Mouse (Mus musculus): Measurements from ENCODE around the gene Pex14. TPM values are rescaled to one million over a fixed set of nuclear protein-coding genes. Genes with fewer than 3 reads are reported as not detected.

The Pex14 gene
- polyA plus RNA-seq, 1 experiment from 2014 or later = 46.8 TPM

DNA sequence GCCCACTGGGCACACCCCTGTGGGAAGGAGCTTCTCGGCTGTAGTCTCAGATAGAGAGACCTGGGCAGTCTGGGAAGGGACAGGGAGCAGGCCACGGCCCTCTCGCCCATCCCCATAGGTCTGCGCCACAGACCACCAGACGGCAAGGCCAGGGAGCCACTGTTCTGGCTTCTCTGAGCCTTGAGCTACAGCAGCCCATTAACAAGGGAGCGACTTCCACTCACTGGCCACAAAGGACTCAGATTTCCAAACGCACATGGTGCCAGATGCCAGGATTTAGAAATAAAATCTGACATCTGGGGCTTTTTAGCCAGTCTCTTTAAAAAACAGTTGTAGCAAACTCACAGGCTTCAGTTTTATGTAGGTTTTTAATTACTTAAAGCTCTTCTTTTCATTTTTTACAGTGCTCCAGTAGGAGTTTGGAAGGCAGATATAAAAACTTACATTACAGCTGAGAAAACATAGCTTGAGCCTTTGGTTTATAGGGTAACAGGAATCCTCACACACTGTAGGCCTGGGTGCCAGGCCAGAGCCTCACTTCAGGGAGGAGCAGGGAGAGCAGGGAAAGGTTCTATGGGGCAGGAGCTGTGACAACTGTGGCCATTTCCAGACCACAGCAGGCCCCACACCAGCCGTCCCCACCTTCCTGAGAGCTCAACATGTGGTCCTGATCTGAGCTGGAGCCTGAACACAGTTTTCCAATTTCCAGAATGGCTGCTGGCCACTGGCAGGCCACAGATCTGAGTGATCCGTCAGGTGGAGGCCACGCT lies 134.9 kb downstream of the Pex14 start:
- no peak for DNase-seq (ENCODE audit: low spot score)
- no peak for ATAC-seq (replicated peaks; ENCODE audit: low FRiP score)
- H3K27ac ChIP-seq (ENCODE audit: low read depth, low read length) = no peak overlapping the region
- H3K36me3 ChIP-seq (ENCODE audit: control insufficient read depth, insufficient read depth, low read length) = peaks cover 7% of the 10 kb centered on the region
- no peak overlapping the region for H3K9ac ChIP-seq (ENCODE audit: low read depth, low read length)
- H3K4me1 ChIP-seq (replicated peaks; ENCODE audit: control insufficient read depth, insufficient read depth, low read length) = no peaks in the 10 kb centered on the region
- no peak overlapping the region for H3K4me3 ChIP-seq (ENCODE audit: low read depth, low read length)
- H3K9me3 ChIP-seq (ENCODE audit: control insufficient read depth, low read length) = no peaks in the 10 kb centered on the region
- WGBS = 82% methylated on average over 10 of the region's 10 CpGs
- no peaks in the 10 kb centered on the region for H3K27me3 ChIP-seq (replicated peaks; ENCODE audit: control insufficient read depth, insufficient read depth, low read length)
- no peak overlapping the region for H3K4me2 ChIP-seq

DNA sequence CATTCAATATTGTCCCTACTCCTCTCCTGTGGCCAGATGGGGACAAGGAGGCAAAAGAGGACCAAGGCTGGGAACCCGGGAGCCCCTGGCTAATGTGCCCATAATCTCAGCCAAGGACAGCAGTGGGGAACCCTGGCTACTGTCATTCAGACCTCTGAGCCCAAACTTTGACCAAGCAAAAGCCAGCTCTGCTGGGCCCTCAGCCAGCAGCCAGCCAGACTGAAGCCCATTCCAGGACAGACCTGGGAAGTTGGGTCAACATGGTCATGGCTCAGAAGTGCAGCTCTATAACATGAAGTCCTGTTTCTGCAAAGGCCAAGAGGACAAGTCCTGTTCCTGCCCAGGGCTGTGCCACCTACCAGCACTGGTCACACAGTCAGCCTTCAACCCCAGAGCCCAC lies 137.6 kb downstream of the Pex14 start:
- ATAC-seq (replicated peaks; ENCODE audit: low FRiP score) (no peak), DNase-seq (ENCODE audit: low spot score) (no peak)
- H3K27ac ChIP-seq (ENCODE audit: low read depth, low read length) = no peak overlapping the region
- H3K4me3 ChIP-seq (ENCODE audit: low read depth, low read length) = no peak overlapping the region
- no peaks in the 10 kb centered on the region for H3K9me3 ChIP-seq (ENCODE audit: control insufficient read depth, low read length)
- no peaks in the 10 kb centered on the region for H3K27me3 ChIP-seq (replicated peaks; ENCODE audit: control insufficient read depth, insufficient read depth, low read length)
- 84% methylated on average over 1 of the region's 1 CpGs for WGBS
- no peaks in the 10 kb centered on the region for H3K4me1 ChIP-seq (replicated peaks; ENCODE audit: control insufficient read depth, insufficient read depth, low read length)
- H3K9ac ChIP-seq (ENCODE audit: low read depth, low read length) = no peak overlapping the region
- no peak overlapping the region for H3K4me2 ChIP-seq
- H3K36me3 ChIP-seq (ENCODE audit: control insufficient read depth, insufficient read depth, low read length) = peaks cover 6% of the 10 kb centered on the region; the same call in 1 of the 2 replicates

DNA sequence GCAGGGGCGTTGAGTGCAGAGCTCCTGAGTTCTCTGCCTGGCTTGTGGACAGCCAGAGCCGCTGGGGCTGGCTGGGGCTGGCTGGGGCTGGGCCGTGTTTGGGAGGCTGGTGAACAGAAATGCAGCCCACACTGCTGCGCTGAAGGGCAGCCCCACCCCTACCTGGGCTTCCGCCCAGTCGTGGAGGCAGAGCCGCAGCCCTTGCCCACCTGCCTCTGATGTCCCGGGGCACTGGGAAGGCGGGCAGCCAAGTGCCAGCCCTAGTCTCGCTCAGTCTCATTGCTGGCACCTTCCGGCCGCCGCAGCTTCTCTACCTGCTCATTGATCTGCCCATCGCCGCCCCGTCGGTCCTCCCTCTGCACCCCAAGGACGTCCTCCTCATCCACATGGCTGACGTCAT lies 138.6 kb downstream of the Pex14 start:
- H3K9me3 ChIP-seq (ENCODE audit: control insufficient read depth, low read length) = no peaks in the 10 kb centered on the region
- no peak overlapping the region for H3K4me2 ChIP-seq
- H3K4me3 ChIP-seq (ENCODE audit: low read depth, low read length) = no peak overlapping the region
- DNase-seq (ENCODE audit: low spot score) (no peak), ATAC-seq (replicated peaks; ENCODE audit: low FRiP score) (no peak)
- no peak overlapping the region for H3K9ac ChIP-seq (ENCODE audit: low read depth, low read length)
- 89% methylated on average over 19 of the region's 19 CpGs for WGBS
- H3K36me3 ChIP-seq (ENCODE audit: control insufficient read depth, insufficient read depth, low read length) = peaks cover 6% of the 10 kb centered on the region; the same call in 1 of the 2 replicates
- no peaks in the 10 kb centered on the region for H3K4me1 ChIP-seq (replicated peaks; ENCODE audit: control insufficient read depth, insufficient read depth, low read length)
- no peak overlapping the region for H3K27ac ChIP-seq (ENCODE audit: low read depth, low read length)
- H3K27me3 ChIP-seq (replicated peaks; ENCODE audit: control insufficient read depth, insufficient read depth, low read length) = no peaks in the 10 kb centered on the region

DNA sequence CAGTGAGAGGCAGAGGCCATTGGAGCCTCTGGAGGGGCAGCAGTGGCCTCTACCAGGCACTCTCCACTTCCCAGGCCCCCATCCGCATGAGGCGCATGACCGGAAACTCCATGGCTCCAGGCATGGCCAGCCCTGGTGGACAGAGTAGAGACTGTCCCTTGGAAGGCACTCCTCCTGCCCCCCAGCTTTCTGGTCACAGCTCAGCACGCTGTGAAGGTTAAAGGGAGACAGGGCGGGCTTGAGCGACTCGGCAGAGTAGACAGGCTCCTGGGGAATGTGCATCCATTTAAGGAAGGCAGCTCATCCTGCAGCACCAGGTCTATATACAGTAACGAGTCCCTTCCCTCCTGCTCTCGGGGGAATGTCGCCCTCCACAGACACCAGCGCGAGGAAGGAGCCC lies 139.7 kb downstream of the Pex14 start:
- Histone ChIP-seq H3K9me3 (ENCODE audit: control insufficient read depth, low read length) (no peaks in the 10 kb centered on the region), H3K4me3 (ENCODE audit: low read depth, low read length) (no peak overlapping the region), H3K4me1 (replicated peaks; ENCODE audit: control insufficient read depth, insufficient read depth, low read length) (no peaks in the 10 kb centered on the region), H3K4me2 (no peak overlapping the region), H3K27ac (ENCODE audit: low read depth, low read length) (no peak overlapping the region), H3K27me3 (replicated peaks; ENCODE audit: control insufficient read depth, insufficient read depth, low read length) (no peaks in the 10 kb centered on the region), H3K36me3 (ENCODE audit: control insufficient read depth, insufficient read depth, low read length) (peaks cover 6% of the 10 kb centered on the region; the same call in 1 of the 2 replicates), H3K9ac (ENCODE audit: low read depth, low read length) (no peak overlapping the region)
- no peak for ATAC-seq (replicated peaks; ENCODE audit: low FRiP score)
- no peak for DNase-seq (ENCODE audit: low spot score)
- WGBS = 82% methylated on average over 12 of the region's 12 CpGs

DNA sequence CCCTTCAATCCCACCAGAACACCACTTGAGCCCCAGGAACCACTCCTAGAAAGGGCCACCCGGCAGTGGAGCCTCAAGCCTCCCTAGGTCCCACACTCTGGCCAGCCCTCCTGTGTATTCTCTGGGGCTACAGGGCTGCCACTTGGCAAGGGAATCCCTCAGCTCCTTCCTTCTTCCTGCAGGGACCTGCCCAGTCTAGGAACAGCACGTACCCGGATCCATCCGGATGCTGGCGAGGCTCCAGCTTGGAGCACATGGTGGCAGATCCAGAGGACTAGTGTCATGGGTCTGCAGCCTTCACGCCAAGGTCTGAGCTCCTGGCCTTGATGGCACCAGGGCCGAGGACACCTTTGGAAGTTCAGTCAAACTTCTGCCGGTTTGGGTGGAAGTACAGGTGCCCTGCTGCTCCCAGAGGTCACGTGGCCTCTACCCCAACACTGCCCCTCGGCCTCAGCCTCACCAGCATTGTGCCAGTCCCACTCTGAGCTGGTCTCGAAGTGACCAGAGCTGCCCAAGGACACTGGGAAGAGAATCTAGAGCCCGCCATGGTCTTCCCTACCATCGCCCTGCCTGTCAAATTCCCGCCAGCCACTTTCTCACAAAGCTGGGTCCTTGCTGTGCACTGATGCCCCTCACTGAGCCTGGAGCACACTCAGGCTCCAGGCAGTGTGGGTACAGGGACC lies 144.4 kb downstream of the Pex14 start:
- H3K36me3 ChIP-seq (ENCODE audit: control insufficient read depth, insufficient read depth, low read length) = 0 out of 2 replicates have a peak, but pooled peaks cover 2% of the 10 kb centered on the region
- peaks cover 38% of the 10 kb centered on the region for H3K27me3 ChIP-seq (replicated peaks; ENCODE audit: control insufficient read depth, insufficient read depth, low read length)
- H3K9me3 ChIP-seq (ENCODE audit: control insufficient read depth, low read length) = no peaks in the 10 kb centered on the region
- no peak overlapping the region for H3K4me3 ChIP-seq (ENCODE audit: low read depth, low read length)
- H3K9ac ChIP-seq (ENCODE audit: low read depth, low read length) = no peak overlapping the region
- H3K4me1 ChIP-seq (replicated peaks; ENCODE audit: control insufficient read depth, insufficient read depth, low read length) = peaks cover 7% of the 10 kb centered on the region; the same call in 1 of the 2 replicates
- ATAC-seq (replicated peaks; ENCODE audit: low FRiP score) (no peak), DNase-seq (ENCODE audit: low spot score) (no peak)
- WGBS = 84% methylated on average over 14 of the region's 14 CpGs
- no peak overlapping the region for H3K4me2 ChIP-seq
- H3K27ac ChIP-seq (ENCODE audit: low read depth, low read length) = no peak overlapping the region

DNA sequence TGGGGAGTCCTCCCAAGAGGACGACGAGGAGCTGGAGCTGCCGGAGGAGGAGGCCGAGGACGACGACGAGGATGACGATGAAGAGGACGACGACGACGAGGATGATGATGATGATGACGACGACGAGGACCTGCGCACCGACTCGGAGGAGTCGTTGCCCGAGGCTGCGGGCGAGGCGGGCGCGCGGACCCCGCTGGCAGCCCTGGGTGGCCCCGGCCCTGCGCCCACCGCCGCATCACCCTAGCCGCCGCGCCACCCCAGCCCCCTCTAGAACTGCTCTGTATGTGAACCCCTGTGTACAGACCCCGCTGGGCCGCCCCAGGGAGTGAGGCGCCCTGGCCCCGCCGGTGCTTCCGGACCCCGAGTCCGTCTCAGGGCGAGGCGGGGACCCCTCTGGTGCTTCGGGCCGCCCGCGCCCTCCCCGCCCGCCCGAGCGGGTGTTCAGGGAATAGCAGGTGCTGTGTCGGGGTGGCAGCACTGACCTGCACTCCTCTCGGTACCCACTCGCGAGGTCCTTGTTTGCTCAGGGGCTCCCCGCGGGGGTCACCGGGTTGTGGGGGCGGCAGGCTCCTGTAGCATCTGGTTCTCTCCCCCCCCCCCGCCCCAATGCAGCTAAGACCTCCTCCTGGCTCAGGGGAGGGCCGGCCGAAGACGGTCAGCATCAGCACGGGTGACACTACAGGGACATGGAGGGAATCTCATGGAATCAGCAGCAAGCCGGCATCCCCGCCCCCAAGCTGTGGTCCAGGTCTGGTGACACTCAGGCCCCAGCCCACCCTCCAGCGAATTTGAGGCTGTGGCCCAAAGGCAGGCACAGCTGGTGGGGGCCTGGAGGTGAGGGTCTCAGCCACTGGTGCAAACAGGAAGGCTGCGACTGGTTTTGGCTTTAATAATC lies 147.1 kb downstream of the Pex14 start:
- DNase-seq (ENCODE audit: low spot score) (no peak), ATAC-seq (replicated peaks; ENCODE audit: low FRiP score) (no peak)
- Histone ChIP-seq H3K4me3 (ENCODE audit: low read depth, low read length) (peak overlapping the region; percentile 44), H3K9ac (ENCODE audit: low read depth, low read length) (no peak overlapping the region), H3K9me3 (ENCODE audit: control insufficient read depth, low read length) (no peaks in the 10 kb centered on the region), H3K4me1 (replicated peaks; ENCODE audit: control insufficient read depth, insufficient read depth, low read length) (peaks cover 7% of the 10 kb centered on the region; the same call in 1 of the 2 replicates), H3K27me3 (replicated peaks; ENCODE audit: control insufficient read depth, insufficient read depth, low read length) (peaks cover 48% of the 10 kb centered on the region), H3K27ac (ENCODE audit: low read depth, low read length) (no peak overlapping the region), H3K4me2 (peak overlapping the region; percentile 69), H3K36me3 (ENCODE audit: control insufficient read depth, insufficient read depth, low read length) (no peaks in the 10 kb centered on the region)
- WGBS = 3% methylated on average over 66 of the region's 69 CpGs

DNA sequence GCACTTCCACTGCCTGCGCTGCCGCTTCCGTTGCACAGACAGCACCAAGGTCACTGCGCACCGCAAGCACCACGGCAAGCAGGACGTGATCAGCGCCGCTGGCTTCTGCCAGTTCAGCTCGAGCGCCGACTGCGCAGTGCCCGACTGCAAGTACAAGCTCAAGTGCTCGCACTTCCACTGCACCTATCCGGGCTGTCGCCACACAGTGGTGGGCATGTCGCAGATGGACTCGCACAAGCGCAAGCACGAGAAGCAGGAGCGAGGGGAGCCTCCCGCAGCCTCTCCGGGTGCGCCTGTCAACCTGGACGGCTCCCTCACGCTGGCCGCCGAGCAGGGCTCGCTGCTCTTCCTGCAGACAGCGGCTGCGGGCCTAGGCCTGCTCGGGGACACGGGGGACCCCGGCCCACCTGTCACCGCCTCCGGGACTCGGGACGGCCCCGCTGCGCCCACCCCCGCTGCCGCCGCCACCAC lies 147.8 kb downstream of the Pex14 start:
- H3K27me3 ChIP-seq (replicated peaks; ENCODE audit: control insufficient read depth, insufficient read depth, low read length) = peaks cover 48% of the 10 kb centered on the region
- peak overlapping the region; percentile 44 for H3K4me3 ChIP-seq (ENCODE audit: low read depth, low read length)
- no peaks in the 10 kb centered on the region for H3K36me3 ChIP-seq (ENCODE audit: control insufficient read depth, insufficient read depth, low read length)
- DNase-seq (ENCODE audit: low spot score) = no peak
- no peak overlapping the region for H3K9ac ChIP-seq (ENCODE audit: low read depth, low read length)
- no peak overlapping the region for H3K27ac ChIP-seq (ENCODE audit: low read depth, low read length)
- peak; percentile 11; the same call in 1 of the 2 replicates for ATAC-seq (replicated peaks; ENCODE audit: low FRiP score)
- peaks cover 7% of the 10 kb centered on the region; the same call in 1 of the 2 replicates for H3K4me1 ChIP-seq (replicated peaks; ENCODE audit: control insufficient read depth, insufficient read depth, low read length)
- no peaks in the 10 kb centered on the region for H3K9me3 ChIP-seq (ENCODE audit: control insufficient read depth, low read length)
- peak overlapping the region; percentile 69 for H3K4me2 ChIP-seq
- WGBS = 3% methylated on average over 44 of the region's 44 CpGs

DNA sequence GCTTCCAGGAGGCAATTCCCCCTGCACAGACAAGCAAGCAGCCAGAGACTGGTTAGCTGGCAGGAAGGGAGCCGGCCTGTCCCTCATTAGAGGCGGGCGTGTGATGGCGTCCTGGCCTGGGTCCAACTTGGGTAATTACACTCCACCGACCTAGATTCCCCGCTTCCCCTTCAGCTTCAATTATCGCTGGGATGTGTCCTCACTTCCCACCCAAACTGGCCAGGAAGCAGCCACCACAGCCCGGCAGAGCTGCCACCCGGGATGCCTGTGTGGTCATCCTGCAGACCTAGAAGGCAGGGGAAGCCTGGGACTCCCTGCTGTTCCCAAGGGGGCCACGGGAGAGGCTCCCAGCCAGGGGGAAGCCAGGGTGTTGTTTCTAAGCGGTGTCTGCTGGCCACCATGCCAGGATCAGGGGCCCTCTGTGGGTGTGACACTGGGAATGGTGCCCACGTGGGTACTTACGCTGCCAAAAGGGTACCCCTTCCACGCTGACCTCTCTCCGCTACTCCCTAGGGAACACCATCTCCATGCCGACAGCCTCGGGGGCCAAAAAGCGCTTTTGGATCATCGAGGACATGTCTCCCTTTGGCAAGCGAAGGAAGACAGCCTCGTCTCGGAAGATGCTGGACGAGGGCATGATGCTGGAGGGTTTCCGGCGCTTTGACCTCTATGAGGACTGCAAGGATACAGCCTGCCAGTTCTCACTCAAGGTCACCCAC lies 148.6 kb downstream of the Pex14 start:
- no peak for DNase-seq (ENCODE audit: low spot score)
- H3K9ac ChIP-seq (ENCODE audit: low read depth, low read length) = no peak overlapping the region
- H3K36me3 ChIP-seq (ENCODE audit: control insufficient read depth, insufficient read depth, low read length) = no peaks in the 10 kb centered on the region
- no peaks in the 10 kb centered on the region for H3K9me3 ChIP-seq (ENCODE audit: control insufficient read depth, low read length)
- no peak overlapping the region for H3K27ac ChIP-seq (ENCODE audit: low read depth, low read length)
- peaks cover 48% of the 10 kb centered on the region for H3K27me3 ChIP-seq (replicated peaks; ENCODE audit: control insufficient read depth, insufficient read depth, low read length)
- H3K4me1 ChIP-seq (replicated peaks; ENCODE audit: control insufficient read depth, insufficient read depth, low read length) = peaks cover 7% of the 10 kb centered on the region; the same call in 1 of the 2 replicates
- 39% methylated on average over 25 of the region's 25 CpGs for WGBS
- ATAC-seq (replicated peaks; ENCODE audit: low FRiP score) = no peak
- H3K4me3 ChIP-seq (ENCODE audit: low read depth, low read length) = peak overlapping the region; percentile 44; the same call in 1 of the 2 replicates
- H3K4me2 ChIP-seq = no peak overlapping the region
